Mouse (Mus musculus): ENCODE results near the gene Sept11. TPM values are rescaled to one million over a fixed set of nuclear protein-coding genes. Genes with fewer than 3 reads are reported as not detected.

The Sept11 gene
- total and polyA plus RNA-seq, 3 experiments = 34.9 to 245 (median 87.2) TPM

DNA sequence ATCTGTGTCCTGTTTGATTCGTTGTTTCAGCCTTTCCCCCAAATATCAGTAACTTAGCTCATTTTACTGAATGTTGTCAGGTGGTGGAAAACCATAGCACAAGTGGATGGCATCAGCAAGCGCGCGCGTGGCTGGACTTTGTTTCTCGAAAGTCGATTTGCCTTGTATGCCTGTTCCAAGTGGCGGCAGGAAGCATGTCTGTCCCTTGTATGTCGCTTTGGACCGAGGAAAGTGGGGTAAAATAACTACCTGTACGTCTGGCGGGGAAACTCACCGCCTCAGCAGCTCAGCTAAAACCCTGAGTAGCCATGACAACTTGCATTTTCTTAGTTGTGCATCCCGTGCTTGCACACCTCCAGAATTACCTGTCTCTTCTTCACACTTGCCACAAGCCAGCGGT is 78.2 kb downstream of the Sept11 start:
- no peak overlapping the region for H3K4me3 ChIP-seq (ENCODE audit: control insufficient read depth in 1 of 2, insufficient read depth in 1 of 2, low read depth in 2 of 2, low read length in 2 of 2)
- peaks cover 0 to 11% of the 10 kb centered on the region in 2 experiments; a peak in 2 of 4 replicates for H3K36me3 ChIP-seq (ENCODE audit: control insufficient read depth in 1 of 2, insufficient read depth in 2 of 2, low read length in 2 of 2)
- TF ChIP-seq POLR2AphosphoS2 (IDR thresholded peaks at IDR 0.05; ENCODE audit: low read length) (no peak), NRF1 (IDR thresholded peaks at IDR 0.05; ENCODE audit: insufficient read depth, low read depth, low read length, poor library complexity, severe bottlenecking) (no peak), GABPA (IDR thresholded peaks at IDR 0.05; ENCODE audit: low read depth, low read length) (no peak), ELF1 (IDR thresholded peaks at IDR 0.05; ENCODE audit: low read depth, low read length) (no peak), MYC (IDR thresholded peaks at IDR 0.05; ENCODE audit: low read depth, low read length) (no peak), UBTF (IDR thresholded peaks at IDR 0.05; ENCODE audit: borderline replicate concordance, insufficient read depth, low read depth, low read length) (no peak), MYB (IDR thresholded peaks at IDR 0.05; ENCODE audit: low read depth, low read length) (no peak), ZMIZ1 (IDR thresholded peaks at IDR 0.05; ENCODE audit: low read depth, low read length) (no peak), POLR2A (IDR thresholded peaks at IDR 0.05; ENCODE audit: control insufficient read depth in 1 of 2, insufficient read depth in 1 of 2, low read depth in 1 of 2, low read length in 2 of 2, poor library complexity in 1 of 2) (no peak)
- H3K79me2 ChIP-seq (ENCODE audit: control insufficient read depth, insufficient read depth, low read length, poor library complexity) = no peaks in the 10 kb centered on the region
- H3K9me3 ChIP-seq (replicated peaks; ENCODE audit: insufficient read depth, low read length) = no peaks in the 10 kb centered on the region
- H3K4me1 ChIP-seq (ENCODE audit: control insufficient read depth in 1 of 2, insufficient read depth in 2 of 2, low read length in 2 of 2) = no peaks in the 10 kb centered on the region
- H3K27me3 ChIP-seq (ENCODE audit: control insufficient read depth in 1 of 2, insufficient read depth in 2 of 2, low read length in 2 of 2) = no peaks in the 10 kb centered on the region
- H3K27ac ChIP-seq (ENCODE audit: control insufficient read depth, low read depth, low read length) = no peak overlapping the region
- H3K9ac ChIP-seq (ENCODE audit: control insufficient read depth, low read depth, low read length, poor library complexity, severe bottlenecking) = no peak overlapping the region
- DNase-seq (ENCODE audit: low read depth, low spot score) = no peak

- Histone ChIP-seq H3K4me1 (ENCODE audit: control insufficient read depth in 1 of 2, insufficient read depth in 2 of 2, low read length in 2 of 2) (no peaks in the 10 kb centered on the region), H3K27me3 (ENCODE audit: control insufficient read depth in 1 of 2, insufficient read depth in 2 of 2, low read length in 2 of 2) (no peaks in the 10 kb centered on the region), H3K27ac (ENCODE audit: control insufficient read depth, low read depth, low read length) (no peak overlapping the region), H3K79me2 (ENCODE audit: control insufficient read depth, insufficient read depth, low read length, poor library complexity) (no peaks in the 10 kb centered on the region), H3K36me3 (ENCODE audit: control insufficient read depth in 1 of 2, insufficient read depth in 2 of 2, low read length in 2 of 2) (peaks cover 0 to 11% of the 10 kb centered on the region in 2 experiments; a peak in 2 of 4 replicates), H3K4me3 (ENCODE audit: control insufficient read depth in 1 of 2, insufficient read depth in 1 of 2, low read depth in 2 of 2, low read length in 2 of 2) (no peak overlapping the region), H3K9me3 (replicated peaks; ENCODE audit: insufficient read depth, low read length) (no peaks in the 10 kb centered on the region), H3K9ac (ENCODE audit: control insufficient read depth, low read depth, low read length, poor library complexity, severe bottlenecking) (no peak overlapping the region)
- TF ChIP-seq ETS1 (IDR thresholded peaks at IDR 0.05; ENCODE audit: low read depth, low read length) (no peak), MAZ (IDR thresholded peaks at IDR 0.05; ENCODE audit: low read depth, low read length) (no peak)
- no peak for DNase-seq (ENCODE audit: low read depth, low spot score)
These were observed 79.3 kb downstream of the Sept11 start for GRCm38 (mm10) chr5:93172536-93172935.

- Histone ChIP-seq H3K9ac (ENCODE audit: control insufficient read depth, low read depth, low read length, poor library complexity, severe bottlenecking) (no peak overlapping the region), H3K27me3 (ENCODE audit: control insufficient read depth in 1 of 2, insufficient read depth in 2 of 2, low read length in 2 of 2) (no peaks in the 10 kb centered on the region), H3K4me3 (ENCODE audit: control insufficient read depth in 1 of 2, insufficient read depth in 1 of 2, low read depth in 2 of 2, low read length in 2 of 2) (no peak overlapping the region), H3K27ac (ENCODE audit: control insufficient read depth, low read depth, low read length) (no peak overlapping the region), H3K9me3 (replicated peaks; ENCODE audit: insufficient read depth, low read length) (no peaks in the 10 kb centered on the region), H3K36me3 (ENCODE audit: control insufficient read depth in 1 of 2, insufficient read depth in 2 of 2, low read length in 2 of 2) (peaks cover 0 to 5% of the 10 kb centered on the region in 2 experiments; a peak in 2 of 4 replicates), H3K79me2 (ENCODE audit: control insufficient read depth, insufficient read depth, low read length, poor library complexity) (no peaks in the 10 kb centered on the region), H3K4me1 (ENCODE audit: control insufficient read depth in 1 of 2, insufficient read depth in 2 of 2, low read length in 2 of 2) (no peaks in the 10 kb centered on the region)
- DNase-seq (ENCODE audit: low read depth, low spot score) = no peak
- peak; percentile 98 for TF ChIP-seq MAFK (IDR thresholded peaks at IDR 0.05; ENCODE audit: borderline replicate concordance, low read depth, low read length)
- no peak for TF ChIP-seq CHD2 (IDR thresholded peaks at IDR 0.05; ENCODE audit: low read length)
These were observed 81.4 kb downstream of the Sept11 start for GRCm38 (mm10) chr5:93174675-93175074.

Measured in MEL (cell line).